Mouse (Mus musculus): Measurements from ENCODE around the gene Kcnn1. TPM values are rescaled to one million over a fixed set of nuclear protein-coding genes. Genes with fewer than 3 reads are reported as not detected.

Gene Kcnn1
- total and polyA plus RNA-seq, 3 experiments, result 12.6 to 21.5 (median 14.7) TPM

DNA sequence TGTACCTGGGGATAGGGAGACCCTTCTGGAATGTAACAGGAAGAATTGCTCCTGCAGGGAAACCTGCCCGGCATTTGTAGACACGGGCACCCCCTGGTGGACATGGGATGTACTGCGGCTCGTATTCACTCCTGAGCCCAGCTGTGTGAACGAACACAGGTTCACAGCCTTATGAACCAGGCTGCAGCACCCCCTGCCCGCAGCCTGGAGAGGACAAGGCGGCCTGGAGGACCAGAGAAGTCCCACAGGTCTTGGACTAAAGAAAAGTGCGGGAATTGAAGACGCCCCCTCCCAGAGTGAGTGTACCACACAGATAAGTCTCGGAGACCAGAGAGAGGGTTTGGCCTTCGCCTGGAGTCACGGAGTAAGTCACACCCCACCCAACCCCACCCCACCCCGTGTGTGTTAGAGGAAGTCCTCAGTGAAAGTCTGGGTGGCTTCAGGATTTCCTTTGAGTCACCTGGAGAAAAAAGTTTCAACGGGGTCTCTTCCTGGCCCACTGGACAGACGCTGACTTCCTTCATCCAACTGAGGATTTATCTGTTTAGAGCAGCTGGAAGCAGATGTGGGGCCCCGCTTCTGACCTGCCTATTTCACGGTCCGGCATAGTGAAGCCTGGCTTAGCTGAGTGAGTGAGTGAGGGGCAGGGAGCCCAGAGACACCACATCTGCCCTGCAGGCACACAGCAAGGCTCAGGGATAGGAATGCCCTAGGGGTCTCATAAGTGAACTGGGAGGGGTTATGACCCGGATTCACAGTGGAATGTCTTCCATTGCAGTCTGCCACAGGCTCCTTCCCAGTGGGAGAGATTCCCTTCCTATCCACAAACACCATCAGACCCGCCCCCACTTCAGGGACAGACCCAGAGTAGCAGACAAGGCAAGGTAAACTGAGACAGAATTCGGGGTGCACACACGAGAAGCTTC lies 21.6 kb downstream of the Kcnn1 start:
- Histone ChIP-seq H3K4me3 (no peak overlapping the region), H3K4me1 (ENCODE audit: control insufficient read depth, insufficient read depth, low read length) (peaks cover 1% of the 10 kb centered on the region; the same call in 1 of the 2 replicates), H3K9ac (ENCODE audit: low read depth, low read length) (no peak overlapping the region), H3K27me3 (ENCODE audit: control insufficient read depth, insufficient read depth, low read length) (no peaks in the 10 kb centered on the region), H3K79me2 (replicated peaks; ENCODE audit: control insufficient read depth, insufficient read depth, low read length) (no peaks in the 10 kb centered on the region), H3K36me3 (ENCODE audit: control insufficient read depth, insufficient read depth, low read length) (no peaks in the 10 kb centered on the region), H3K27ac (no peak overlapping the region)
- TF ChIP-seq POLR2A (IDR thresholded peaks at IDR 0.05; ENCODE audit: insufficient read depth, low read depth, low read length) (no peak), EP300 (IDR thresholded peaks at IDR 0.05; ENCODE audit: insufficient read depth, low read depth, low read length) (peak; percentile 90), CTCF (IDR thresholded peaks at IDR 0.05) (peak; percentile 97)
- WGBS, result 24% methylated on average over 22 of the region's 22 CpGs
- DNase-seq, result peak; percentile 86 to 95
- intact Hi-C loops (cut with DNase I), result loop anchor here (1.0 to 2.0 kb wide), 3 partner anchors 20 to 121 kb away; no protein-coding TSS in a partner anchor

DNA sequence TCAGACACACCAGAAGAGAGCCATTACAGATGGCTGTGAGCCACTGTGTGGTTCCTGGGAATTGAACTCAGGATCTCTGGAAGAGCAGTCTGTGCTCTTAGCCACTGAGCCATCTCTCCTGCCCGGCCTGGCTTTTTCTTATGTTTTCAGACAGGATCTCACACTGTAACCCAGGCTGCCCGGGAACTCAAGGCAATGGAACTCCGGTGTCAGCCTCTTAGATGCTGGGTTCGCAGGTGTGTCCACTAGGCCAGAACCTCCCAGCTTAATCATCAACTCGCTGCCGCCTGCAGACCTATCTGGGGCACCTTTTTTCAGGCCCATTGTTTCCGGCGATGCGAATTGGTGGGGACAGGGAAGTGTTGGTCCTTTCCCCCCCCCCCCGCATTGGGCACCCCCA lies 22.5 kb downstream of the Kcnn1 start:
- Histone ChIP-seq H3K9ac (ENCODE audit: low read depth, low read length) (no peak overlapping the region), H3K36me3 (ENCODE audit: control insufficient read depth, insufficient read depth, low read length) (no peaks in the 10 kb centered on the region), H3K4me3 (no peak overlapping the region), H3K4me1 (ENCODE audit: control insufficient read depth, insufficient read depth, low read length) (peaks cover 1% of the 10 kb centered on the region; the same call in 1 of the 2 replicates), H3K27ac (peak overlapping the region; percentile 90; the same call in 1 of the 2 replicates), H3K79me2 (replicated peaks; ENCODE audit: control insufficient read depth, insufficient read depth, low read length) (no peaks in the 10 kb centered on the region), H3K27me3 (ENCODE audit: control insufficient read depth, insufficient read depth, low read length) (no peaks in the 10 kb centered on the region)
- intact Hi-C loops (cut with DNase I), result loop anchor here (2.0 kb wide), 1 partner anchor 74 kb away; no protein-coding TSS in a partner anchor
- TF ChIP-seq CTCF (IDR thresholded peaks at IDR 0.05) (no peak), POLR2A (IDR thresholded peaks at IDR 0.05; ENCODE audit: insufficient read depth, low read depth, low read length) (no peak), EP300 (IDR thresholded peaks at IDR 0.05; ENCODE audit: insufficient read depth, low read depth, low read length) (no peak)
- no peak for DNase-seq
- WGBS, result 51% methylated on average over 10 of the region's 10 CpGs

DNA sequence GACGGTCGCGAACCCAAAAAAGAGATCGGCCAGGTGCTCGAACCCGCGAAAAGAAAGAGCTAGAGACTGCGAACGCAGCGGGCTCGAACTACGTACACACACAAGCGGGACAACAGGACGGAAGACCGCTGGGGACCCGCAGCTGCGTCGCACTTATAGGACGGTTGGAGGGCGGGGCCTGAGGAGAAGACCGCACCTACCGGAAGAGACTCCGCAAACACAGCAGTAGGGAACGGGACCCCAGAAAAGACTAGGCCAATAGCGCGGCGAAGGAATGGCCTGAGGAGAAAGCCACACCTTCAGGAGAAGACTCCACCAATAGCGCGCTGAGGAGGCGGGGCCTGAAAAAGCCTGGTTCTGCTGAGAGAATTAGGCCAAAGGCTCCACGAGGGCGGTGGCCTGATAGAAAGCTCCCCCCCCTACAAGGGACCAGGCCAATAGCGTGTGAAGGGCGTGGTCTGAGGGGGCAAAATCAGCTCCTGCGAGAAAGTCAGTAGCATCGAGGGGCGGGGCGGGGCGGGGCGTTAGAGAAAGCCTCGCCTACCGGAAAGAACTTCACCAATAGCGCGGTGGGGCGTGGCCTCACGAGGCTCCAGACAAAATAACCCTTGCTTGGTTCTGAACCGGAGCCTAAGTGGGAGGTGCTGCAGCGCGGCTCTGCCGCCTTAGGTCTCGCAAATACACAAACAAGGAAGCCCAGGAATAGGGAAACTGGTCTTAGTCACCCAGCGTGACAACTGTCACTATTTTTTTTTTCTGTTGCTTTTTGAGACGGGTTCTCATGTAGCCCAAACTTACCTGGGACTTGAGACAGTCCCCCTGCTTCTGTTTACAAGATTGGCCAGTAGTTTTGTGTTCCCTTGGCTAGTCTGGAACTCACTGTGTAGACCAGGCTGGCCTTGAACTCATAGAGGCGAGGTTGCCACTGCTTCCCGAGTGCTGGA lies 23.4 kb downstream of the Kcnn1 start, which contains the start of gene Arrdc2:
TSS of gene Arrdc2 (minus strand) at position 313 of the 944 bp plus-strand sequence.
- Histone ChIP-seq H3K36me3 (ENCODE audit: control insufficient read depth, insufficient read depth, low read length) (no peaks in the 10 kb centered on the region), H3K27me3 (ENCODE audit: control insufficient read depth, insufficient read depth, low read length) (no peaks in the 10 kb centered on the region), H3K9ac (ENCODE audit: low read depth, low read length) (peak within 1 kb of the TSS; percentile 82), H3K4me3 (peak within 1 kb of the TSS; percentile 53), H3K4me1 (ENCODE audit: control insufficient read depth, insufficient read depth, low read length) (peaks cover 1% of the 10 kb centered on the region; the same call in 1 of the 2 replicates), H3K27ac (peak within 1 kb of the TSS; percentile 94), H3K79me2 (replicated peaks; ENCODE audit: control insufficient read depth, insufficient read depth, low read length) (no peaks in the 10 kb centered on the region)
- 2% methylated on average over 55 of the region's 55 CpGs for WGBS
- TF ChIP-seq POLR2A (IDR thresholded peaks at IDR 0.05; ENCODE audit: insufficient read depth, low read depth, low read length) (peak; percentile 100), CTCF (IDR thresholded peaks at IDR 0.05) (no peak), EP300 (IDR thresholded peaks at IDR 0.05; ENCODE audit: insufficient read depth, low read depth, low read length) (peak; percentile 64)
- peak; percentile 96 to 99 for DNase-seq
- intact Hi-C loops (cut with DNase I), result loop anchor here (2.0 kb wide), 1 partner anchor 73 kb away; no protein-coding TSS in a partner anchor

DNA sequence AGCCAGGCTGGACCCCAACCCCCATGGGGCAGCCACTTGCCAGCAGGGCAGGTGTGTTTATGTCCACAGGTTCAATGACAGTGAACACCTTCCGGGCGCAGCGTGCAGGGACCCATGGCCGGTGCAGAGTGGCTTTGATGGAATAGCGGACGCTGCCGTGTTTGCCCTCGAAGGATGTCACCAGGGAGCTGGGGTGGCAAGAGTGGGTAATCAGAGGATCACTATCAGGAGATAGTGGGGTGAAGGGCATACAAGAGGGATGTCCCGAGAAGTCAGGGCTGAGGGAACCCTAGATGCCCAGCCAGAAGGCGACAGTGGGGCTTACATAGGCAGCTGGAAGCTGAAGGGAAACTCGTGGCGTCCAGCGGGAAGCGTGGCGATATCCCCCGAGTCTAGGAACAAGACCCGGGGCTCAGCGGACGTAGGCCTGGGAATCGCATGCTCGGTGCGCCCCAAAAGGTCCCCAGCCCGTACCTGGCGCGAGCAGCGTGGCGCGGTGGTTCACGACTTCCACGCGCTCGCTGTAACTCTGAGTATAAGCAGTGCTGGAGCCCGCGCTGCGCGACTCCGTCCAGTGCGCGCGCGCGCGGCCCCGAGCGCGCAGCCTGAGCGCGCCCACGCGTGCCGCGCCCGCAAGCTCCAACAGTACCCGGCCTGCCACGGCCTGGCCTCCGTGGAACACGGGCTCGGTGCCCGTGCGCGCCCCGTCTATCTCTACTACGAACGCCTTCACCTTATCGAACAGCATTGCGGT lies 24.2 kb downstream of the Kcnn1 start:
- no peaks in the 10 kb centered on the region for H3K27me3 ChIP-seq (ENCODE audit: control insufficient read depth, insufficient read depth, low read length)
- no peaks in the 10 kb centered on the region for H3K36me3 ChIP-seq (ENCODE audit: control insufficient read depth, insufficient read depth, low read length)
- TF ChIP-seq CTCF (IDR thresholded peaks at IDR 0.05) (peak; percentile 31), POLR2A (IDR thresholded peaks at IDR 0.05; ENCODE audit: insufficient read depth, low read depth, low read length) (no peak; the same call in 1 of the 2 replicates)
- intact Hi-C loops (cut with DNase I), result no loop called here
- DNase-seq, result no peak
- WGBS, result 2% methylated on average over 66 of the region's 66 CpGs
- H3K4me1 ChIP-seq (ENCODE audit: control insufficient read depth, insufficient read depth, low read length), result peaks cover 1% of the 10 kb centered on the region
- no peaks in the 10 kb centered on the region for H3K79me2 ChIP-seq (replicated peaks; ENCODE audit: control insufficient read depth, insufficient read depth, low read length)
- peak overlapping the region; percentile 94 for H3K27ac ChIP-seq
- peak overlapping the region; percentile 53 for H3K4me3 ChIP-seq
- peak overlapping the region; percentile 82 for H3K9ac ChIP-seq (ENCODE audit: low read depth, low read length)

DNA sequence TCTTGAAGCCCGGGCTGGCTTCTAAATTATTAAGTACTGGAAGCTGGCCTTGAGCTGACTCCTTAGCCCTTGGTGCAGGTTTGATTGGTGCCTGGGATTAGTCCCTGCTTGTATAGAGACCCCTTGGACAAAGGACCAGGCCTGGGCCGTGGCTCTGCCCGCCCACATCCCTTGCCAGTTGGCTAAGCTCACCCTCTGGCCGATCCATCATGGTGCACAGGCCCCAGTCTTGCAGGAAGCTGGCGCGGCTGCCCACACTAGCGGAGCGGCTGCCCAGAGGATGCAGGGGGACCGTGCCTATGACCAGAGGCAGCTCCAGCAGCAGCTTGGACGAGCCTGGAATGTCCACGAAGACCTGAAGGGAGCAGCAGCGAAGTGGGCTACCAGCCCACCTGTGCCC lies 26.4 kb downstream of the Kcnn1 start:
- intact Hi-C loops (cut with DNase I), result no loop called here
- H3K36me3 ChIP-seq (ENCODE audit: control insufficient read depth, insufficient read depth, low read length), result no peaks in the 10 kb centered on the region
- DNase-seq, result no peak
- no peak overlapping the region for H3K4me3 ChIP-seq
- TF ChIP-seq EP300 (IDR thresholded peaks at IDR 0.05; ENCODE audit: insufficient read depth, low read depth, low read length), result no peak
- TF ChIP-seq CTCF (IDR thresholded peaks at IDR 0.05), result no peak
- TF ChIP-seq POLR2A (IDR thresholded peaks at IDR 0.05; ENCODE audit: insufficient read depth, low read depth, low read length), result no peak
- no peaks in the 10 kb centered on the region for H3K79me2 ChIP-seq (replicated peaks; ENCODE audit: control insufficient read depth, insufficient read depth, low read length)
- no peaks in the 10 kb centered on the region for H3K27me3 ChIP-seq (ENCODE audit: control insufficient read depth, insufficient read depth, low read length)
- no peak overlapping the region for H3K9ac ChIP-seq (ENCODE audit: low read depth, low read length)
- WGBS, result 85% methylated on average over 12 of the region's 12 CpGs
- H3K4me1 ChIP-seq (ENCODE audit: control insufficient read depth, insufficient read depth, low read length), result peaks cover 7% of the 10 kb centered on the region
- no peak overlapping the region for H3K27ac ChIP-seq
